Mouse (Mus musculus): ENCODE results near the gene Mutyh.

- TF ChIP-seq CTCF (IDR thresholded peaks at IDR 0.05; ENCODE audit: borderline replicate concordance, control insufficient read depth, extremely low read depth, insufficient read depth, low read length, poor library complexity) (no peak), POLR2A (IDR thresholded peaks at IDR 0.05; ENCODE audit: control insufficient read depth, extremely low read depth, insufficient read depth, low read length, poor library complexity) (no peak)
Observed at GRCm38 (mm10) chr4:116854286-116854685, 46.8 kb downstream of the Mutyh start.

All from thymus, adult 2 months (tissue).